Mouse (Mus musculus): ENCODE results near the gene Spi1. TPM values are rescaled to one million over a fixed set of nuclear protein-coding genes. Genes with fewer than 3 reads are reported as not detected.
"Not testable (repeated sequence)": the region's sequence is repeated elsewhere in the genome, so short reads cannot be mapped to it uniquely, and the experiment has no call there.

The Spi1 gene
- polyA plus RNA-seq, 1 experiment from 2014 or later = 6.9 TPM

- ATAC-seq (replicated peaks; ENCODE audit: low FRiP score, low TSS enrichment, low read depth) = no peak
These were observed 14.8 kb downstream of the Spi1 start for GRCm38 (mm10) chr2:91097015-91097414.

DNA sequence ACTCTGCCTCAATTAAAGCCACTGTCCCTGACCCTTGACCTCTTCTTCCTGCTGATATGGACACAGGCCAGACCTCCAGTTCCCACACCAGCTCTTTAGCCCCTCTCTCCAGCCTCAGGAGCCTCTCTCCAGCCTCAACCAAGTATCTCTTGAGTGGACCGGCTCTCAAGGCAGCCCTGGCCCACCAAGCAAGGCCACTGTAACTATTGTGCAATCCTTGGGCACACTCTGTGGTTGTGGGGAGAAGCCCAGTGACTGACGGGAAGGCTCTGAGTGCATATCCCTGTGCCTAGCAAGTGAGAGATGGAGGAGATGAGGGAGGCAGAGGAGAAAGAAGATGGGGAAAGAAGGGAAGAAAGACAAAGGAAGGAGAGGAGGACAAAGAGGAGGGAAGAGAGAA is 16.0 kb downstream of the Spi1 start:
- no peaks in the 10 kb centered on the region for H3K4me1 ChIP-seq (replicated peaks; ENCODE audit: control insufficient read depth, insufficient read depth, low read length)
- WGBS = 78% methylated on average over 2 of the region's 2 CpGs
- no peak overlapping the region for H3K27ac ChIP-seq (ENCODE audit: low read depth)
- no peak overlapping the region for H3K4me2 ChIP-seq (ENCODE audit: low read length)
- H3K4me3 ChIP-seq (ENCODE audit: low read depth, low read length) = no peak overlapping the region
- no peaks in the 10 kb centered on the region for H3K36me3 ChIP-seq (ENCODE audit: control insufficient read depth, insufficient read depth, low read length)
- H3K27me3 ChIP-seq (replicated peaks; ENCODE audit: control insufficient read depth, insufficient read depth, low read length) = no peaks in the 10 kb centered on the region
- no peak overlapping the region for H3K9ac ChIP-seq (ENCODE audit: low read length)
- ATAC-seq (replicated peaks; ENCODE audit: low FRiP score, low TSS enrichment, low read depth) (no peak), DNase-seq (ENCODE audit: low spot score) (no peak)
- H3K9me3 ChIP-seq (ENCODE audit: control insufficient read depth, low read length) = no peaks in the 10 kb centered on the region

More at GRCm38 (mm10) chr2:91097015-91097414, 14.8 kb downstream of the Spi1 start:
- Histone ChIP-seq H3K27me3 (replicated peaks; ENCODE audit: control insufficient read depth, insufficient read depth, low read length) (no peaks in the 10 kb centered on the region), H3K4me1 (replicated peaks; ENCODE audit: control insufficient read depth, insufficient read depth, low read length) (no peaks in the 10 kb centered on the region), H3K4me3 (ENCODE audit: low read depth, low read length) (no peak overlapping the region), H3K4me2 (ENCODE audit: low read length) (no peak overlapping the region), H3K9me3 (ENCODE audit: control insufficient read depth, low read length) (no peaks in the 10 kb centered on the region), H3K27ac (ENCODE audit: low read depth) (no peak overlapping the region), H3K36me3 (ENCODE audit: control insufficient read depth, insufficient read depth, low read length) (no peaks in the 10 kb centered on the region), H3K9ac (ENCODE audit: low read length) (no peak overlapping the region)
- DNase-seq (ENCODE audit: low spot score) = no peak
- WGBS = 84% methylated on average over 10 of the region's 10 CpGs

DNA sequence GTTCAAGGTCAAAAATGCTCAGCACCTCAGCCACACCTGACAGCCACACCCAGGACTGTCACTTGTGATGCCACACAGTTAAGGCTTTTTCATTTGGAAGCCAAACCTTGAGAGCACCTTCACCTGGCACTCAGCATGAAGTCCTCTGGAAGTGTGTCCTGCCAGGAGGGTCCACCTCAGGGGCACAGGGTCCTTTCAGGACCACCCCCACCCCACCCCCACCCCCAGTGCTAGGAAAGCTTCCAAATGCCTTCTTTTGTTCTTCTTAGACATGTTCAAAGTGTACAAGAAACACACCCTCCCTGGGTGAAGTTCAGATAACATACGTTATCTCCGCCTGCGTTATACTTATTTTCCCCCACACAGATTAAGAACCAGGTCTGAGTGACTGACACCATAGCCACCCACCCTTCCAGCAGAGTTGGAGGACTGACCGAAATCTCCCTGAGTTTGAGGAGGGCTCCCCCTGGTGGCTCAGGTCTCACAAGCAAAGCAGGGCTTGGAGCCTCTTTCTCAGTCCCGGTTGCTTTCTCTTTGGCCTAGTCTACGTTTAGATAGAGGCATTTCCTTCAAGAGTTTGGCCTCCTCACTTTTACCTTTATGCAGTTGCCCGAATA is 19.0 kb downstream of the Spi1 start:
- peak; percentile 88 for ATAC-seq (replicated peaks; ENCODE audit: low FRiP score, low TSS enrichment, low read depth)
- Histone ChIP-seq H3K9me3 (ENCODE audit: control insufficient read depth, low read length) (no peaks in the 10 kb centered on the region), H3K4me3 (ENCODE audit: low read depth, low read length) (no peak overlapping the region), H3K27me3 (replicated peaks; ENCODE audit: control insufficient read depth, insufficient read depth, low read length) (no peaks in the 10 kb centered on the region), H3K4me2 (ENCODE audit: low read length) (no peak overlapping the region), H3K9ac (ENCODE audit: low read length) (no peak overlapping the region), H3K36me3 (ENCODE audit: control insufficient read depth, insufficient read depth, low read length) (no peaks in the 10 kb centered on the region), H3K4me1 (replicated peaks; ENCODE audit: control insufficient read depth, insufficient read depth, low read length) (no peaks in the 10 kb centered on the region), H3K27ac (ENCODE audit: low read depth) (no peak overlapping the region)
- 6% methylated on average over 7 of the region's 7 CpGs for WGBS
- peak; percentile 95 for DNase-seq (ENCODE audit: low spot score)

DNA sequence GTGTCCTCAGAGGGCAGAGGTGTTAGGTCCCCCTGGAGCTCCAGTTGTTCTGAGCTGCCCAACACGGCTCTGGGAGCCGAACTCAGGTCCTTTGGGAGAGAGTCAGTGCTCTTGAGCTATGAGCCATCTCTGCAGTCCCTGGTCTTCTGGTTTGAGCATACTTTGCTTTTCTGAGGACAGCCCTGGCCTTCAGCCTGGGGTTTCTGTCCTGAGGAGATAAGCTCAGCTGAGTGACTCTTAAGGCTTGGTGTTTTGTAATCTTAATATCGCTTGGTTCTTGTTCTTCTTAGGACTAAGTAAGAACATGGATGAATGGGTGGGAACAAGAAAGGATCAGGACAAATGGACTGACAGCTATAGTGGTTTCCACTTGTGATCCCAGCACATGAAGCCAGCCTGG is 26.0 kb downstream of the Spi1 start:
- no peak for ATAC-seq (replicated peaks; ENCODE audit: low FRiP score, low TSS enrichment, low read depth)
- 86% methylated on average over 3 of the region's 3 CpGs for WGBS
- no peak for DNase-seq (ENCODE audit: low spot score)
- Histone ChIP-seq H3K4me3 (ENCODE audit: low read depth, low read length) (no peak overlapping the region), H3K27me3 (replicated peaks; ENCODE audit: control insufficient read depth, insufficient read depth, low read length) (no peaks in the 10 kb centered on the region), H3K36me3 (ENCODE audit: control insufficient read depth, insufficient read depth, low read length) (no peaks in the 10 kb centered on the region), H3K9ac (ENCODE audit: low read length) (no peak overlapping the region), H3K4me1 (replicated peaks; ENCODE audit: control insufficient read depth, insufficient read depth, low read length) (no peaks in the 10 kb centered on the region), H3K4me2 (ENCODE audit: low read length) (no peak overlapping the region), H3K27ac (ENCODE audit: low read depth) (no peak overlapping the region), H3K9me3 (ENCODE audit: control insufficient read depth, low read length) (no peaks in the 10 kb centered on the region)

- H3K27me3 ChIP-seq (replicated peaks; ENCODE audit: control insufficient read depth, insufficient read depth, low read length) = no peaks in the 10 kb centered on the region
- no peak overlapping the region for H3K27ac ChIP-seq (ENCODE audit: low read depth)
- H3K9ac ChIP-seq (ENCODE audit: low read length) = no peak overlapping the region
- no peaks in the 10 kb centered on the region for H3K36me3 ChIP-seq (ENCODE audit: control insufficient read depth, insufficient read depth, low read length)
- H3K4me1 ChIP-seq (replicated peaks; ENCODE audit: control insufficient read depth, insufficient read depth, low read length) = no peaks in the 10 kb centered on the region
- ATAC-seq (replicated peaks; ENCODE audit: low FRiP score, low TSS enrichment, low read depth) (no peak), DNase-seq (ENCODE audit: low spot score) (no peak)
- no peak overlapping the region for H3K4me2 ChIP-seq (ENCODE audit: low read length)
- no peaks in the 10 kb centered on the region for H3K9me3 ChIP-seq (ENCODE audit: control insufficient read depth, low read length)
- 84% methylated on average over 5 of the region's 5 CpGs for WGBS
- no peak overlapping the region for H3K4me3 ChIP-seq (ENCODE audit: low read depth, low read length)
These were observed 27.1 kb downstream of the Spi1 start for GRCm38 (mm10) chr2:91109241-91109640.

- WGBS = 88% methylated on average over 5 of the region's 5 CpGs
These were observed 27.7 kb downstream of the Spi1 start for GRCm38 (mm10) chr2:91109807-91110385.

GRCm38 (mm10) chr2:91110429-91110828 is 28.2 kb downstream of the Spi1 start:
- ATAC-seq (replicated peaks; ENCODE audit: low FRiP score, low TSS enrichment, low read depth) = no peak
- Histone ChIP-seq H3K4me2 (ENCODE audit: low read length) (no peak overlapping the region), H3K36me3 (ENCODE audit: control insufficient read depth, insufficient read depth, low read length) (no peaks in the 10 kb centered on the region), H3K4me1 (replicated peaks; ENCODE audit: control insufficient read depth, insufficient read depth, low read length) (0 out of 2 replicates have a peak, but pooled peaks cover under 1% of the 10 kb centered on the region), H3K9me3 (ENCODE audit: control insufficient read depth, low read length) (no peaks in the 10 kb centered on the region), H3K4me3 (ENCODE audit: low read depth, low read length) (no peak overlapping the region), H3K9ac (ENCODE audit: low read length) (no peak overlapping the region), H3K27me3 (replicated peaks; ENCODE audit: control insufficient read depth, insufficient read depth, low read length) (no peaks in the 10 kb centered on the region), H3K27ac (ENCODE audit: low read depth) (no peak overlapping the region)
- no peak for DNase-seq (ENCODE audit: low spot score)
- 69% methylated on average over 6 of the region's 6 CpGs for WGBS

More at GRCm38 (mm10) chr2:91109807-91110385, 27.7 kb downstream of the Spi1 start:
- DNase-seq (ENCODE audit: low spot score) (no peak), ATAC-seq (replicated peaks; ENCODE audit: low FRiP score, low TSS enrichment, low read depth) (no peak)
- Histone ChIP-seq H3K27ac (ENCODE audit: low read depth) (no peak overlapping the region), H3K9ac (ENCODE audit: low read length) (no peak overlapping the region), H3K4me2 (ENCODE audit: low read length) (no peak overlapping the region), H3K27me3 (replicated peaks; ENCODE audit: control insufficient read depth, insufficient read depth, low read length) (no peaks in the 10 kb centered on the region), H3K4me1 (replicated peaks; ENCODE audit: control insufficient read depth, insufficient read depth, low read length) (no peaks in the 10 kb centered on the region), H3K36me3 (ENCODE audit: control insufficient read depth, insufficient read depth, low read length) (no peaks in the 10 kb centered on the region), H3K9me3 (ENCODE audit: control insufficient read depth, low read length) (no peaks in the 10 kb centered on the region), H3K4me3 (ENCODE audit: low read depth, low read length) (no peak overlapping the region)

- WGBS = 91% methylated on average over 3 of the region's 3 CpGs
- H3K36me3 ChIP-seq (ENCODE audit: control insufficient read depth, insufficient read depth, low read length); H3K9me3 ChIP-seq (ENCODE audit: control insufficient read depth, low read length); H3K4me3 ChIP-seq (ENCODE audit: low read depth, low read length); H3K27ac ChIP-seq (ENCODE audit: low read depth); H3K9ac ChIP-seq (ENCODE audit: low read length); H3K27me3 ChIP-seq (replicated peaks; ENCODE audit: control insufficient read depth, insufficient read depth, low read length); H3K4me2 ChIP-seq (ENCODE audit: low read length); H3K4me1 ChIP-seq (replicated peaks; ENCODE audit: control insufficient read depth, insufficient read depth, low read length); DNase-seq (ENCODE audit: low spot score); ATAC-seq (replicated peaks; ENCODE audit: low FRiP score, low TSS enrichment, low read depth): not testable (repeated sequence)
These were observed 29.6 kb downstream of the Spi1 start for GRCm38 (mm10) chr2:91111832-91112231.

GRCm38 (mm10) chr2:91112491-91112890 is 30.3 kb downstream of the Spi1 start:
- H3K27ac ChIP-seq (ENCODE audit: low read depth) = no peak overlapping the region
- H3K9ac ChIP-seq (ENCODE audit: low read length) = no peak overlapping the region
- H3K4me3 ChIP-seq (ENCODE audit: low read depth, low read length) = no peak overlapping the region
- no peaks in the 10 kb centered on the region for H3K36me3 ChIP-seq (ENCODE audit: control insufficient read depth, insufficient read depth, low read length)
- H3K4me2 ChIP-seq (ENCODE audit: low read length) = no peak overlapping the region
- H3K9me3 ChIP-seq (ENCODE audit: control insufficient read depth, low read length) = no peaks in the 10 kb centered on the region
- ATAC-seq (replicated peaks; ENCODE audit: low FRiP score, low TSS enrichment, low read depth) (no peak), DNase-seq (ENCODE audit: low spot score) (no peak)
- 39% methylated on average over 4 of the region's 4 CpGs for WGBS
- 0 out of 2 replicates have a peak, but pooled peaks cover 3% of the 10 kb centered on the region for H3K4me1 ChIP-seq (replicated peaks; ENCODE audit: control insufficient read depth, insufficient read depth, low read length)
- H3K27me3 ChIP-seq (replicated peaks; ENCODE audit: control insufficient read depth, insufficient read depth, low read length) = no peaks in the 10 kb centered on the region; the same call in 1 of the 2 replicates

Measured in intestine, embryonic 14.5 days (tissue).